Mouse (Mus musculus) intestine, postnatal 0 days (tissue): ENCODE results near the gene Rgs8. TPM values are rescaled to one million over a fixed set of nuclear protein-coding genes. Genes with fewer than 3 reads are reported as not detected.

Experiments used
- ATAC-seq: fragments of 200-750 bp; cut with Nextera tagmentation; 2 replicates; pipeline ENCODE4 v1.8.0; 2017; ENCODE audit warnings: mild to moderate bottlenecking, moderate TSS enrichment, moderate library complexity
- H3K27ac ChIP-seq: fragments of 300-500 bp; sonication (generic); 2 replicates; pipeline ENCODE4 v1.5.1; 2014; ENCODE audit warnings: mild to moderate bottlenecking, low read depth, low read length, moderate library complexity
- H3K27me3 ChIP-seq: fragments of 300-500 bp; sonication (generic); replicated peaks from 2 replicates; pipeline ENCODE4 v1.6.1; 2014; ENCODE audit warnings: low read length, mixed read lengths; ENCODE audit not compliant: control insufficient read depth, insufficient read depth
- H3K36me3 ChIP-seq: fragments of 300-500 bp; sonication (generic); 2 replicates; pipeline ENCODE4 v1.6.1; 2014; ENCODE audit warnings: mild to moderate bottlenecking, moderate library complexity; ENCODE audit not compliant: control insufficient read depth, insufficient read depth
- H3K4me1 ChIP-seq: fragments of 300-500 bp; sonication (generic); replicated peaks from 2 replicates; pipeline ENCODE4 v1.6.1; 2014; ENCODE audit warnings: antibody characterized with exemption, low read length, mixed read lengths; ENCODE audit not compliant: control insufficient read depth, insufficient read depth
- H3K4me2 ChIP-seq: fragments of 300-500 bp; sonication (generic); replicated peaks from 2 replicates; pipeline ENCODE4 v1.6.1; 2014; ENCODE audit warnings: low read depth, mild to moderate bottlenecking, moderate library complexity
- H3K4me3 ChIP-seq: fragments of 300-500 bp; sonication (generic); 2 replicates; pipeline ENCODE4 v1.5.1; 2014; ENCODE audit warnings: low read depth, low read length
- H3K9ac ChIP-seq: fragments of 300-500 bp; sonication (generic); 2 replicates; pipeline ENCODE4 v1.6.1; 2014; ENCODE audit warnings: mild to moderate bottlenecking, low read depth, low read length
- H3K9me3 ChIP-seq: fragments of 300-500 bp; sonication (generic); 2 replicates; pipeline ENCODE4 v1.6.1; 2016; ENCODE audit warnings: mixed run types; ENCODE audit not compliant: control insufficient read depth
- CTCF ChIP-seq: sonication (generic); IDR thresholded peaks from 2 replicates; pipeline ENCODE4 v1.5.1; 2016; ENCODE audit warnings: low read depth, mild to moderate bottlenecking, control low read depth, antibody characterized with exemption, moderate library complexity
- WGBS: fragments of 180-500 bp; shearing (Covaris S2); extraction: QIAGEN DNeasy Blood & Tissue Kit; methylation state at CpG from one replicate; pipeline ENCODE4 v1.1.7; 2014; 5-methylcytosine and 5-hydroxymethylcytosine counted together
- polyA plus RNA-seq: library from polyadenylated mRNA; unstranded; fragments of >200 nt; fragmentation: Nextera tagmentation; extraction: Ambion mirVana; gene quantifications from 2 replicates; pipeline ENCODE4 v1.2.1, GENCODE M21; 2015

Rgs8 gene
- polyA plus RNA-seq, 1 experiment from 2014 or later = 0.07 TPM

GRCm38 (mm10) chr1:153679147-153679546, 26.3 kb downstream of the Rgs8 start:
- WGBS = 31% methylated on average over 10 of the region's 10 CpGs
- Histone ChIP-seq H3K4me2 (no peak overlapping the region), H3K27me3 (no peaks in the 10 kb centered on the region), H3K9ac (no peak overlapping the region), H3K27ac (no peak overlapping the region), H3K36me3 (no peaks in the 10 kb centered on the region), H3K4me3 (no peak overlapping the region), H3K9me3 (no peaks in the 10 kb centered on the region), H3K4me1 (no peaks in the 10 kb centered on the region)
- ATAC-seq = no peak
- TF ChIP-seq CTCF = no peak

GRCm38 (mm10) chr1:153679653-153680052, 26.8 kb downstream of the Rgs8 start:
- Histone ChIP-seq H3K27me3 (no peaks in the 10 kb centered on the region), H3K27ac (no peak overlapping the region), H3K4me1 (no peaks in the 10 kb centered on the region), H3K4me3 (no peak overlapping the region), H3K9ac (no peak overlapping the region), H3K36me3 (no peaks in the 10 kb centered on the region), H3K4me2 (no peak overlapping the region), H3K9me3 (no peaks in the 10 kb centered on the region)
- no peak for TF ChIP-seq CTCF
- WGBS = 60% methylated on average over 3 of the region's 3 CpGs
- no peak for ATAC-seq

GRCm38 (mm10) chr1:153680363-153680762, 27.5 kb downstream of the Rgs8 start:
- Histone ChIP-seq H3K9ac (no peak overlapping the region), H3K4me1 (no peaks in the 10 kb centered on the region), H3K27ac (no peak overlapping the region), H3K9me3 (no peaks in the 10 kb centered on the region), H3K27me3 (no peaks in the 10 kb centered on the region), H3K4me2 (no peak overlapping the region), H3K4me3 (no peak overlapping the region), H3K36me3 (no peaks in the 10 kb centered on the region)
- no peak for ATAC-seq
- 61% methylated on average over 6 of the region's 6 CpGs for WGBS
- no peak for TF ChIP-seq CTCF

- Histone ChIP-seq H3K27me3 (no peaks in the 10 kb centered on the region), H3K4me1 (no peaks in the 10 kb centered on the region), H3K4me3 (no peak overlapping the region), H3K9me3 (no peaks in the 10 kb centered on the region), H3K9ac (no peak overlapping the region), H3K27ac (no peak overlapping the region), H3K4me2 (no peak overlapping the region), H3K36me3 (no peaks in the 10 kb centered on the region)
- WGBS = 91% methylated on average over 2 of the region's 2 CpGs
- no peak for TF ChIP-seq CTCF
- ATAC-seq = no peak
Measured at GRCm38 (mm10) chr1:153681036-153681435, 28.2 kb downstream of the Rgs8 start.

- Histone ChIP-seq H3K9me3 (no peaks in the 10 kb centered on the region), H3K9ac (no peak overlapping the region), H3K27ac (no peak overlapping the region), H3K36me3 (no peaks in the 10 kb centered on the region), H3K4me2 (no peak overlapping the region), H3K27me3 (no peaks in the 10 kb centered on the region), H3K4me3 (no peak overlapping the region), H3K4me1 (no peaks in the 10 kb centered on the region)
- ATAC-seq = no peak
- 73% methylated on average over 11 of the region's 11 CpGs for WGBS
- no peak for TF ChIP-seq CTCF
Measured at GRCm38 (mm10) chr1:153683190-153683589, 30.4 kb downstream of the Rgs8 start.

- Histone ChIP-seq H3K4me1 (no peaks in the 10 kb centered on the region), H3K27ac (no peak overlapping the region), H3K4me2 (no peak overlapping the region), H3K27me3 (no peaks in the 10 kb centered on the region), H3K9ac (no peak overlapping the region), H3K4me3 (no peak overlapping the region), H3K36me3 (no peaks in the 10 kb centered on the region), H3K9me3 (no peaks in the 10 kb centered on the region)
- 48% methylated on average over 3 of the region's 3 CpGs for WGBS
- TF ChIP-seq CTCF = no peak
- no peak for ATAC-seq
Measured at GRCm38 (mm10) chr1:153685630-153686029, 32.8 kb downstream of the Rgs8 start.

- H3K36me3 ChIP-seq = no peaks in the 10 kb centered on the region
- no peak for ATAC-seq
- TF ChIP-seq CTCF = no peak
- no peaks in the 10 kb centered on the region for H3K9me3 ChIP-seq
- no peak overlapping the region for H3K4me3 ChIP-seq
- no peak overlapping the region for H3K4me2 ChIP-seq
- 77% methylated on average over 6 of the region's 6 CpGs for WGBS
- H3K27me3 ChIP-seq = no peaks in the 10 kb centered on the region
- H3K9ac ChIP-seq = no peak overlapping the region
- H3K27ac ChIP-seq = no peak overlapping the region
- no peaks in the 10 kb centered on the region for H3K4me1 ChIP-seq
Measured at GRCm38 (mm10) chr1:153692526-153692925, 39.7 kb downstream of the Rgs8 start.
